Mouse (Mus musculus): ENCODE results near the gene Lcn5. TPM values are rescaled to one million over a fixed set of nuclear protein-coding genes. Genes with fewer than 3 reads are reported as not detected.

Gene Lcn5
- polyA plus RNA-seq, 1 experiment from 2014 or later: not detected

GRCm38 (mm10) chr2:25660279-25660678, 2.5 kb downstream of the Lcn5 start:
- H3K36me3 ChIP-seq (ENCODE audit: control insufficient read depth, insufficient read depth, low read length): no peaks in the 10 kb centered on the region
- no peak overlapping the region for H3K4me3 ChIP-seq (ENCODE audit: low read depth, low read length)
- H3K9me3 ChIP-seq (replicated peaks; ENCODE audit: control insufficient read depth, low read length): no peaks in the 10 kb centered on the region
- WGBS (ENCODE audit: insufficient replicate concordance): 82% methylated on average over 8 of the region's 8 CpGs
- 0 out of 2 replicates have a peak, but pooled peaks cover 2% of the 10 kb centered on the region for H3K27me3 ChIP-seq (ENCODE audit: control insufficient read depth, insufficient read depth, low read length)
- ATAC-seq (replicated peaks; ENCODE audit: insufficient number of reproducible peaks, low FRiP score, low TSS enrichment): no peak
- H3K4me2 ChIP-seq: no peak overlapping the region
- no peaks in the 10 kb centered on the region for H3K4me1 ChIP-seq (ENCODE audit: control insufficient read depth, insufficient read depth, low read length)
- H3K27ac ChIP-seq (ENCODE audit: low read depth, low read length): no peak overlapping the region
- H3K9ac ChIP-seq (ENCODE audit: low read depth, low read length): no peak overlapping the region

GRCm38 (mm10) chr2:25661245-25661970, 3.7 kb downstream of the Lcn5 start:
- ATAC-seq (replicated peaks; ENCODE audit: insufficient number of reproducible peaks, low FRiP score, low TSS enrichment): no peak
- H3K27ac ChIP-seq (ENCODE audit: low read depth, low read length): no peak overlapping the region
- no peaks in the 10 kb centered on the region for H3K4me1 ChIP-seq (ENCODE audit: control insufficient read depth, insufficient read depth, low read length)
- no peak overlapping the region for H3K9ac ChIP-seq (ENCODE audit: low read depth, low read length)
- no peak overlapping the region for H3K4me3 ChIP-seq (ENCODE audit: low read depth, low read length)
- H3K36me3 ChIP-seq (ENCODE audit: control insufficient read depth, insufficient read depth, low read length): no peaks in the 10 kb centered on the region
- 79% methylated on average over 6 of the region's 6 CpGs for WGBS (ENCODE audit: insufficient replicate concordance)
- H3K9me3 ChIP-seq (replicated peaks; ENCODE audit: control insufficient read depth, low read length): no peaks in the 10 kb centered on the region
- no peak overlapping the region for H3K4me2 ChIP-seq
- no peaks in the 10 kb centered on the region for H3K27me3 ChIP-seq (ENCODE audit: control insufficient read depth, insufficient read depth, low read length)

GRCm38 (mm10) chr2:25663511-25663910, 5.8 kb downstream of the Lcn5 start:
- Histone ChIP-seq H3K4me3 (ENCODE audit: low read depth, low read length) (no peak overlapping the region), H3K27me3 (ENCODE audit: control insufficient read depth, insufficient read depth, low read length) (no peaks in the 10 kb centered on the region), H3K4me1 (ENCODE audit: control insufficient read depth, insufficient read depth, low read length) (no peaks in the 10 kb centered on the region), H3K9ac (ENCODE audit: low read depth, low read length) (no peak overlapping the region), H3K4me2 (no peak overlapping the region), H3K36me3 (ENCODE audit: control insufficient read depth, insufficient read depth, low read length) (no peaks in the 10 kb centered on the region), H3K9me3 (replicated peaks; ENCODE audit: control insufficient read depth, low read length) (no peaks in the 10 kb centered on the region), H3K27ac (ENCODE audit: low read depth, low read length) (no peak overlapping the region)
- no peak for ATAC-seq (replicated peaks; ENCODE audit: insufficient number of reproducible peaks, low FRiP score, low TSS enrichment)
- 82% methylated on average over 1 of the region's 1 CpGs for WGBS (ENCODE audit: insufficient replicate concordance)

GRCm38 (mm10) chr2:25664125-25664524, 6.4 kb downstream of the Lcn5 start:
- no peaks in the 10 kb centered on the region for H3K4me1 ChIP-seq (ENCODE audit: control insufficient read depth, insufficient read depth, low read length)
- H3K27ac ChIP-seq (ENCODE audit: low read depth, low read length): no peak overlapping the region
- no peaks in the 10 kb centered on the region for H3K9me3 ChIP-seq (replicated peaks; ENCODE audit: control insufficient read depth, low read length)
- H3K36me3 ChIP-seq (ENCODE audit: control insufficient read depth, insufficient read depth, low read length): no peaks in the 10 kb centered on the region
- ATAC-seq (replicated peaks; ENCODE audit: insufficient number of reproducible peaks, low FRiP score, low TSS enrichment): no peak
- no peak overlapping the region for H3K4me3 ChIP-seq (ENCODE audit: low read depth, low read length)
- 76% methylated on average over 5 of the region's 5 CpGs for WGBS (ENCODE audit: insufficient replicate concordance)
- no peak overlapping the region for H3K4me2 ChIP-seq
- H3K9ac ChIP-seq (ENCODE audit: low read depth, low read length): no peak overlapping the region
- H3K27me3 ChIP-seq (ENCODE audit: control insufficient read depth, insufficient read depth, low read length): no peaks in the 10 kb centered on the region

GRCm38 (mm10) chr2:25666516-25666915, 8.8 kb downstream of the Lcn5 start:
- no peak overlapping the region for H3K4me3 ChIP-seq (ENCODE audit: low read depth, low read length)
- H3K4me2 ChIP-seq: no peak overlapping the region
- no peak overlapping the region for H3K9ac ChIP-seq (ENCODE audit: low read depth, low read length)
- H3K4me1 ChIP-seq (ENCODE audit: control insufficient read depth, insufficient read depth, low read length): no peaks in the 10 kb centered on the region
- WGBS (ENCODE audit: insufficient replicate concordance): 51% methylated on average over 1 of the region's 1 CpGs
- H3K27me3 ChIP-seq (ENCODE audit: control insufficient read depth, insufficient read depth, low read length): no peaks in the 10 kb centered on the region
- no peaks in the 10 kb centered on the region for H3K9me3 ChIP-seq (replicated peaks; ENCODE audit: control insufficient read depth, low read length)
- no peaks in the 10 kb centered on the region for H3K36me3 ChIP-seq (ENCODE audit: control insufficient read depth, insufficient read depth, low read length)
- no peak for ATAC-seq (replicated peaks; ENCODE audit: insufficient number of reproducible peaks, low FRiP score, low TSS enrichment)
- no peak overlapping the region for H3K27ac ChIP-seq (ENCODE audit: low read depth, low read length)

GRCm38 (mm10) chr2:25676486-25676885, 18.7 kb downstream of the Lcn5 start, which contains the start of gene Lcn6:
Gene Lcn6, plus strand, starts transcription at chr2:25676786.
- no peak within 1 kb of the TSS for H3K4me2 ChIP-seq
- no peaks in the 10 kb centered on the region for H3K4me1 ChIP-seq (ENCODE audit: control insufficient read depth, insufficient read depth, low read length)
- H3K27ac ChIP-seq (ENCODE audit: low read depth, low read length): no peak within 1 kb of the TSS
- ATAC-seq (replicated peaks; ENCODE audit: insufficient number of reproducible peaks, low FRiP score, low TSS enrichment): no peak
- no peaks in the 10 kb centered on the region for H3K27me3 ChIP-seq (ENCODE audit: control insufficient read depth, insufficient read depth, low read length)
- H3K9me3 ChIP-seq (replicated peaks; ENCODE audit: control insufficient read depth, low read length): no peaks in the 10 kb centered on the region
- 69% methylated on average over 3 of the region's 3 CpGs for WGBS (ENCODE audit: insufficient replicate concordance)
- H3K4me3 ChIP-seq (ENCODE audit: low read depth, low read length): no peak within 1 kb of the TSS
- no peak within 1 kb of the TSS for H3K9ac ChIP-seq (ENCODE audit: low read depth, low read length)
- no peaks in the 10 kb centered on the region for H3K36me3 ChIP-seq (ENCODE audit: control insufficient read depth, insufficient read depth, low read length)

- 76% methylated on average over 6 of the region's 6 CpGs for WGBS (ENCODE audit: insufficient replicate concordance)
Observed at GRCm38 (mm10) chr2:25679559-25679958, 21.8 kb downstream of the Lcn5 start.

GRCm38 (mm10) chr2:25682426-25682825, 24.7 kb downstream of the Lcn5 start, which contains the start of gene Lcn10:
Gene Lcn10, plus strand, starts transcription at chr2:25682726.
- WGBS (ENCODE audit: insufficient replicate concordance): 61% methylated on average over 2 of the region's 2 CpGs
- Histone ChIP-seq H3K27ac (ENCODE audit: low read depth, low read length) (no peak within 1 kb of the TSS), H3K36me3 (ENCODE audit: control insufficient read depth, insufficient read depth, low read length) (no peaks in the 10 kb centered on the region), H3K27me3 (ENCODE audit: control insufficient read depth, insufficient read depth, low read length) (no peaks in the 10 kb centered on the region; the same call in none of the 2 replicates), H3K4me1 (ENCODE audit: control insufficient read depth, insufficient read depth, low read length) (no peaks in the 10 kb centered on the region), H3K9me3 (replicated peaks; ENCODE audit: control insufficient read depth, low read length) (no peaks in the 10 kb centered on the region), H3K4me2 (no peak within 1 kb of the TSS), H3K9ac (ENCODE audit: low read depth, low read length) (no peak within 1 kb of the TSS), H3K4me3 (ENCODE audit: low read depth, low read length) (no peak within 1 kb of the TSS)
- ATAC-seq (replicated peaks; ENCODE audit: insufficient number of reproducible peaks, low FRiP score, low TSS enrichment): no peak

More at GRCm38 (mm10) chr2:25679559-25679958, 21.8 kb downstream of the Lcn5 start:
- H3K9ac ChIP-seq (ENCODE audit: low read depth, low read length): no peak overlapping the region
- H3K36me3 ChIP-seq (ENCODE audit: control insufficient read depth, insufficient read depth, low read length): no peaks in the 10 kb centered on the region
- no peaks in the 10 kb centered on the region; the same call in none of the 2 replicates for H3K27me3 ChIP-seq (ENCODE audit: control insufficient read depth, insufficient read depth, low read length)
- no peaks in the 10 kb centered on the region for H3K4me1 ChIP-seq (ENCODE audit: control insufficient read depth, insufficient read depth, low read length)
- no peak for ATAC-seq (replicated peaks; ENCODE audit: insufficient number of reproducible peaks, low FRiP score, low TSS enrichment)
- no peak overlapping the region for H3K4me3 ChIP-seq (ENCODE audit: low read depth, low read length)
- H3K9me3 ChIP-seq (replicated peaks; ENCODE audit: control insufficient read depth, low read length): no peaks in the 10 kb centered on the region
- no peak overlapping the region for H3K4me2 ChIP-seq
- no peak overlapping the region for H3K27ac ChIP-seq (ENCODE audit: low read depth, low read length)

GRCm38 (mm10) chr2:25686941-25687340, 29.2 kb downstream of the Lcn5 start:
- Histone ChIP-seq H3K27ac (ENCODE audit: low read depth, low read length) (no peak overlapping the region), H3K27me3 (ENCODE audit: control insufficient read depth, insufficient read depth, low read length) (no peaks in the 10 kb centered on the region; the same call in none of the 2 replicates), H3K4me2 (no peak overlapping the region), H3K4me3 (ENCODE audit: low read depth, low read length) (no peak overlapping the region), H3K36me3 (ENCODE audit: control insufficient read depth, insufficient read depth, low read length) (no peaks in the 10 kb centered on the region), H3K9me3 (replicated peaks; ENCODE audit: control insufficient read depth, low read length) (no peaks in the 10 kb centered on the region), H3K9ac (ENCODE audit: low read depth, low read length) (no peak overlapping the region), H3K4me1 (ENCODE audit: control insufficient read depth, insufficient read depth, low read length) (no peaks in the 10 kb centered on the region)
- 60% methylated on average over 4 of the region's 4 CpGs for WGBS (ENCODE audit: insufficient replicate concordance)
- no peak for ATAC-seq (replicated peaks; ENCODE audit: insufficient number of reproducible peaks, low FRiP score, low TSS enrichment)

All from heart, embryonic 11.5 days (tissue).